Mouse (Mus musculus) forebrain, embryonic 16.5 days (tissue): ENCODE measurements at regions not wholly inside any gene's neighbourhood (a gene's known extent, or its start where the extent isn't known, plus 50 kb on each side); places are given as distances from the start of the nearest gene placed in this dataset.

Experiments used
- ATAC-seq: fragments of 200-750 bp; cut with Nextera tagmentation; 2 replicates; pipeline ENCODE4 v1.8.0; 2017; ENCODE audit warnings: mild to moderate bottlenecking, moderate library complexity
- H3K27ac ChIP-seq: fragments of 300-500 bp; sonication (generic); 2 replicates; pipeline ENCODE4 v1.5.1; 2014; ENCODE audit warnings: low read length, control low read depth
- H3K27me3 ChIP-seq: fragments of 300-500 bp; sonication (generic); replicated peaks from 2 replicates; pipeline ENCODE4 v1.6.1; 2014; ENCODE audit warnings: low read length; ENCODE audit not compliant: control insufficient read depth, insufficient read depth
- H3K36me3 ChIP-seq: fragments of 300-500 bp; sonication (generic); 2 replicates; pipeline ENCODE4 v1.6.1; 2014; ENCODE audit not compliant: control insufficient read depth, insufficient read depth
- H3K4me1 ChIP-seq: fragments of 300-500 bp; sonication (generic); replicated peaks from 2 replicates; pipeline ENCODE4 v1.6.1; 2014; ENCODE audit warnings: low read length; ENCODE audit not compliant: control insufficient read depth, insufficient read depth
- H3K4me2 ChIP-seq: fragments of 300-500 bp; sonication (generic); 2 replicates; pipeline ENCODE4 v1.6.1; 2014; ENCODE audit warnings: mild to moderate bottlenecking, low read length, control low read depth
- H3K4me3 ChIP-seq: fragments of 300-500 bp; sonication (generic); replicated peaks from 2 replicates; pipeline ENCODE4 v1.5.1; 2014; ENCODE audit warnings: mild to moderate bottlenecking, low read length, control low read depth
- H3K9ac ChIP-seq: fragments of 300-500 bp; sonication (generic); replicated peaks from 2 replicates; pipeline ENCODE4 v1.6.1; 2014; ENCODE audit warnings: low read depth, low read length, control low read depth
- H3K9me3 ChIP-seq: fragments of 300-500 bp; sonication (generic); 2 replicates; pipeline ENCODE4 v1.6.1; 2016; ENCODE audit warnings: low read length; ENCODE audit not compliant: control insufficient read depth
- WGBS: fragments of 180-500 bp; shearing (Covaris S2); extraction: QIAGEN DNeasy Blood & Tissue Kit; methylation state at CpG from one replicate; pipeline ENCODE4 v1.1.7; 2014; 5-methylcytosine and 5-hydroxymethylcytosine counted together

GRCm38 (mm10) chr10:8088321-8088720, 132.3 kb upstream of the Tab2 start:
- no peaks in the 10 kb centered on the region for H3K27me3 ChIP-seq
- peaks cover 7% of the 10 kb centered on the region; the same call in 1 of the 2 replicates for H3K4me1 ChIP-seq
- H3K27ac ChIP-seq = no peak overlapping the region
- H3K36me3 ChIP-seq = no peaks in the 10 kb centered on the region
- no peaks in the 10 kb centered on the region for H3K9me3 ChIP-seq
- no peak overlapping the region for H3K4me3 ChIP-seq
- no peak for ATAC-seq
- H3K4me2 ChIP-seq = no peak overlapping the region
- no peak overlapping the region for H3K9ac ChIP-seq
- WGBS = 94% methylated on average over 3 of the region's 3 CpGs

DNA sequence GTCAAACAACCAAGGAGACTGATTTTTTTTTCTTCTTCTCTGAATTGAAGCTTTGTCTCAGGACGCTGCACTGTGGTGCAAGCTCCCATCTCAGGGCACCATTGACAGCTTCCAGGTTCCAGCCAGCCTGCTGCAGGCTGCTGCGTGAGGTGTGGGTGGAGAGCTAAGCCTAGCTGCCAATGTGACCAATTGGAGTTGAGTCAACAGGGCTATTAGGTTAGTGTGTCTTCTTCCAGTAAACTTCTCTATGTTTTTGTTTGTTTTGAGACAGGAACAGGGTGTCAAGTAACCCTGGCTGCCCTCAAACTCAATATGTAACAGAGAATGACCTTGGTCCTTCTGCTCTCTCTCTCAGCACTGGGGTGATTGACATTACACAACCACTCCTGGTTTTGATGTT, 131.1 kb upstream of the Tab2 start:
- Histone ChIP-seq H3K27ac (no peak overlapping the region), H3K27me3 (no peaks in the 10 kb centered on the region), H3K4me1 (peaks cover 5% of the 10 kb centered on the region; the same call in 1 of the 2 replicates), H3K9me3 (no peaks in the 10 kb centered on the region), H3K9ac (no peak overlapping the region), H3K4me2 (no peak overlapping the region), H3K4me3 (no peak overlapping the region), H3K36me3 (no peaks in the 10 kb centered on the region)
- WGBS = 36% methylated on average over 2 of the region's 2 CpGs
- ATAC-seq = no peak

- H3K9ac ChIP-seq = no peak overlapping the region
- no peak for ATAC-seq
- H3K27me3 ChIP-seq = no peaks in the 10 kb centered on the region
- no peak overlapping the region for H3K4me2 ChIP-seq
- H3K4me3 ChIP-seq = no peak overlapping the region
- H3K36me3 ChIP-seq = no peaks in the 10 kb centered on the region
- H3K27ac ChIP-seq = no peak overlapping the region
- WGBS = 87% methylated on average over 4 of the region's 4 CpGs
- H3K4me1 ChIP-seq = peaks cover 3% of the 10 kb centered on the region; the same call in 1 of the 2 replicates
- no peaks in the 10 kb centered on the region for H3K9me3 ChIP-seq
Measured at GRCm38 (mm10) chr10:8086442-8086841, 130.4 kb upstream of the Tab2 start.

GRCm38 (mm10) chr10:8077904-8078811, 122.1 kb upstream of the Tab2 start:
- no peaks in the 10 kb centered on the region for H3K27me3 ChIP-seq
- no peaks in the 10 kb centered on the region for H3K9me3 ChIP-seq
- no peaks in the 10 kb centered on the region for H3K4me1 ChIP-seq
- H3K4me2 ChIP-seq = no peak overlapping the region
- no peak overlapping the region for H3K27ac ChIP-seq
- ATAC-seq = no peak
- no peak overlapping the region for H3K4me3 ChIP-seq
- WGBS = 77% methylated on average over 8 of the region's 8 CpGs
- H3K9ac ChIP-seq = no peak overlapping the region
- H3K36me3 ChIP-seq = no peaks in the 10 kb centered on the region

DNA sequence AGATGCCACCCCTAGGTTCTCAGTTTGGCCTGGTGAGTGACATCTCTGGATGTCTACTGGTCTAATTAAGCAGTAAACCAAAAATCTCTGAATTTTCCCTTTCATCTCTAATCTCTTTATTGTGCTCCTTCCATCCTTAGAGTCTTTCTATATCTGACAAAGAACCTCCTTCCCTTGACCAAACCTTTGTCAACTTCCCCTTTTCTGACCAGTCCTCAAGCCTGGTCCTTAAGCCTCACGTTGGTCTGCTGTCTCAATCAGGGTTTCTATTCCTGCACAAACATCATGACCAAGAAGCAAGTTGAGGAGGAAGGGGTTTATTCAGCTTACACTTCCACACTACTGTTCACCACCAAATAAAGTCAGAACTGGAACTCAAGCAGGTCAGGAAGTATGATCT, 116.4 kb upstream of the Tab2 start:
- ATAC-seq = no peak
- Histone ChIP-seq H3K4me2 (no peak overlapping the region), H3K4me3 (no peak overlapping the region), H3K27me3 (no peaks in the 10 kb centered on the region), H3K9me3 (no peaks in the 10 kb centered on the region), H3K4me1 (no peaks in the 10 kb centered on the region), H3K27ac (no peak overlapping the region), H3K36me3 (no peaks in the 10 kb centered on the region), H3K9ac (no peak overlapping the region)
- 42% methylated on average over 1 of the region's 1 CpGs for WGBS

- Histone ChIP-seq H3K9ac (no peak overlapping the region), H3K27me3 (no peaks in the 10 kb centered on the region), H3K36me3 (no peaks in the 10 kb centered on the region), H3K9me3 (no peaks in the 10 kb centered on the region), H3K4me1 (no peaks in the 10 kb centered on the region), H3K4me3 (no peak overlapping the region), H3K4me2 (no peak overlapping the region), H3K27ac (no peak overlapping the region)
- 74% methylated on average over 3 of the region's 3 CpGs for WGBS
- ATAC-seq = no peak
Measured at GRCm38 (mm10) chr10:8071858-8072257, 115.8 kb upstream of the Tab2 start.

DNA sequence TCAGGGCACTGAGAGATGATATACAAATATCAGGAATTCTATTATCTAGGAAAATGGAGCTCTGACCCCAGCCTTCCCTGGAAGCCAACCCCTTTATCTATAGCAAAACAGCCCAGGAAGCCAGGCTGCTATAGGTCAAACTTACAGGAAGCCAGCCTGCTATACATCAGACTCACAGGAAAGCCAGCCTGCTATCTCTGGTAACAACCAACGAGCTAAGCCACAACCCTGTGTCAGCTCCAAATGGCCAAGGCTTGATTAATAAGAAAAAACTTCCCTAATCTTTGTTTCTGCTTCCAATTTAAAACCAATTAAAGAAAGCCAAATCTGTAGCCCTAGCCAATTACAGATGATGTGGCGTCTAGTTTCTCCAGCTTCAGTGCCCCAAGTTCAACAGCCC, 114.4 kb upstream of the Tab2 start:
- Histone ChIP-seq H3K4me1 (no peaks in the 10 kb centered on the region), H3K4me2 (no peak overlapping the region), H3K27me3 (no peaks in the 10 kb centered on the region), H3K9ac (no peak overlapping the region), H3K4me3 (no peak overlapping the region), H3K27ac (no peak overlapping the region), H3K9me3 (no peaks in the 10 kb centered on the region), H3K36me3 (no peaks in the 10 kb centered on the region)
- WGBS = 45% methylated on average over 2 of the region's 2 CpGs
- no peak for ATAC-seq

- H3K9ac ChIP-seq = no peak overlapping the region
- no peaks in the 10 kb centered on the region for H3K27me3 ChIP-seq
- H3K27ac ChIP-seq = no peak overlapping the region
- no peak overlapping the region for H3K4me3 ChIP-seq
- no peaks in the 10 kb centered on the region for H3K36me3 ChIP-seq
- H3K9me3 ChIP-seq = no peaks in the 10 kb centered on the region
- WGBS = 77% methylated on average over 3 of the region's 3 CpGs
- no peak overlapping the region for H3K4me2 ChIP-seq
- no peak for ATAC-seq
- H3K4me1 ChIP-seq = no peaks in the 10 kb centered on the region
Measured at GRCm38 (mm10) chr10:8066926-8067325, 110.9 kb upstream of the Tab2 start.

DNA sequence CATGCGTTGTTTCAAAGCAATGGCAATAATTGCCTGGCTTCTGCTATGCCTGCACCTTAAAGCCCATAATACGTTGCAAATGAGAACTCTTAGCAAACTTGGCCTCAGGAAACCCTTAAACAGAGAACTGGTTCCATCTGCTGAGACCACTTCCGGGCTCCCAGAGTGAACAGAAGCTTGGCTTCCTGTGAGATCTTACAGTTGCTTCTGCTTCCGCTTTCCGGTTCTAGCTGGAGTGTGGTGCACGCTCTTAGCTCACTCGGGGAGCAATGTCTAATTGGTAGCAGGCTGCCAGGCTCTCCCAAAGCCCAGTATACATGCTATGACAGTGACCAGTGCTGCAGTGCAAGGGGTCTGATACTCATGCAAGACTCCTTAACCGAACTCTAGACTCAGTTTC, 109.7 kb upstream of the Tab2 start:
- Histone ChIP-seq H3K9ac (no peak overlapping the region), H3K36me3 (no peaks in the 10 kb centered on the region), H3K4me3 (no peak overlapping the region), H3K4me1 (no peaks in the 10 kb centered on the region), H3K27me3 (no peaks in the 10 kb centered on the region), H3K9me3 (no peaks in the 10 kb centered on the region), H3K27ac (no peak overlapping the region), H3K4me2 (no peak overlapping the region)
- ATAC-seq = no peak
- WGBS = 83% methylated on average over 8 of the region's 8 CpGs
